Mouse (Mus musculus) CD4-positive, CD25-positive, alpha-beta regulatory T cell, adult 9 weeks (primary cell): ENCODE results near the gene Zfp597. TPM values are rescaled to one million over a fixed set of nuclear protein-coding genes. Genes with fewer than 3 reads are reported as not detected.

Experiments used
- polyA plus RNA-seq: library from polyadenylated mRNA; unstranded; fragments of 100-300 nt; shearing (Covaris generic); gene quantifications from one replicate; pipeline ENCODE4 v1.2.1, GENCODE M21; 2017

The Zfp597 gene
- polyA plus RNA-seq = 15.8 TPM

DNA sequence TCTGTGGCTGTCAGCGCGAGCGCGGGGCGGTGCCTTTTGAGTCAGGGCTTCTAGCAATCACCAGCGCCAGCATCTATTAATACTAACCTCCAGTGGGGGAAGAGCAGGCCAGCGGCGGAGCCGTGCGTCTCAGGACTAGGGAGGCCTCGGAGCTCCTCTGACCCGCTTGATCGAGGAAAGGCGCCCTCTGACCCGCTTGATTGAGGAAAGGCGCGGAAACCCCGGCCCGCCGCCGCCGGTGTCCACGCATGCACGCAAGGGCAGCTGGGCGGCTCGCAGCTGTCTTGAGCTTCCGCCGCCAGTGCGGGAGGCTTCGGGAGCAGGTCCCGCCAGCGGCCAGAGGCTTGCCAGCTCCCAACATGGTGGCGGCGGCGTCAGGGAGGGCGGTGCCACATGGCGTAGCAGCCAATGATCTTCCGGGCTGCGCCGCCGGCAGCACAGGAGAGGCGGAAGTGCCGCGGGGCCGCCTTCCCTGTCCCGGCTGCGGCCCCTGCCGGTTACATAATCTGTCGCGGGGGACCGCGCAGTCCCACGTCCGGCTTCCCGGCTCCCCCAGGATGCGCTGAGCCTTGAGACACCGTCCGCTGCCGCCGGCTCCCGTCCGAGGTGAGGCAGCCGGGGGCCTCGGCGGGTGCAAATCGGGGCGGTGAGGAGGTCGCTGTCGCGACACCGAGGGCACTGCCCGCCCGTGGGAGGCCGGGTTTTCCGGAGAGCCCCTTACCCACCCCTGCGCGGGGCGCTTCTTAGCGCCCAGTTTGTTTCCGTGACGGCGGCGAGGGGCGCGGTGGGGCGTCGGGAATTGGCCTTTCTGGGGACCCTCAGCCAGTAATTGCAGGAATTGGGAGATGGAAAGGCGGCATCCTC lies at the start of gene Zfp597, which contains the start of gene Gm20695:
Gene Zfp597 (minus strand): TSS at position 361 of the 864 bp plus-strand sequence.
Gene Gm20695 (plus strand): TSS at position 448 of the 864 bp plus-strand sequence.

GRCm38 (mm10) chr16:3908537-3909111 lies 24.3 kb upstream of the Zfp597 start, which contains the start of the genes 1700037C18Rik and Cluap1:
Gene 1700037C18Rik (minus strand): TSS chr16:3908689.
Gene Cluap1 (plus strand): TSS chr16:3908801.

DNA sequence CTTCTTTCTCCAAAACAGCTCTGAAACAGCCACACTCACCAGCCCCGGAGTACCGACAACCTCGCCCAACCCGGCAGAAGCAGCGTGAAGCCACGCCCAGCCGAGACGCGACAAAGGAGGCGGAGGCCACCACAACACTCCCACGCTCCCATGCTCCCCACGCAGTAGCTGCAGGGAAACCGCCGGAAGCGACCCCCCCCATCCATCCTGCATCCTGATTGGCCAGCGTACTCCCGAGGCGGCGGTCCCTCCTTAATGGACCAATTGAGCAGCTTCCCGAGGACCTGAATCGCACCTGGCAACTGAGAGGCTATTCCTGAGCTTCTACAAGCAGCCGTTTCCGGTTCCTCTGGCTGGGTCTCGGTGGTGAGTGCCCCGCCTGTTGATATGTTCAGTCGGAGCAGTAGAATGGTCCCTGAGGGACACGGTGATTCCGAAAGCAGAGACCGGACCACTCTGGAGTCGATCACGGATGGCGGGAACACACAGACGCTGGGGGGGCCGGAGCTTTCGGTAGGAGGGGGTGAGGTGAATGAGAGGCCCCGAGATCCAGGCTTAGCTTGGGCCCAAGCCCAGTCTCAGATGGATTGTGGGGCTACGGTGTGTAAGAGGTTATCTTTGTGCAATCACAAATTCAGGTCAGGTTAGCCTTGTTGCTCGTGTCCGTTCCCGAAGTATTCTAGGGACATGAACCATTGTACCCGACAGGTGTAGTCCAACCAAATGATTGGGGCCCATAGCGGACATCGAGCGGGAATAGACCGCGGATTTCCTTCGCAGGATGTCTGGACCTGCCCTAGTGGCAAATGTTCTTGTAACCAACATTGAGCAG lies 11.9 kb downstream of the Zfp597 start, which contains the start of gene Naa60:
Gene Naa60 (plus strand): TSS at position 160 of the 832 bp plus-strand sequence.

GRCm38 (mm10) chr16:3846711-3847518 lies 37.4 kb downstream of the Zfp597 start, which contains the start of gene Zfp174:
Gene Zfp174 (plus strand): TSS chr16:3847268.

DNA sequence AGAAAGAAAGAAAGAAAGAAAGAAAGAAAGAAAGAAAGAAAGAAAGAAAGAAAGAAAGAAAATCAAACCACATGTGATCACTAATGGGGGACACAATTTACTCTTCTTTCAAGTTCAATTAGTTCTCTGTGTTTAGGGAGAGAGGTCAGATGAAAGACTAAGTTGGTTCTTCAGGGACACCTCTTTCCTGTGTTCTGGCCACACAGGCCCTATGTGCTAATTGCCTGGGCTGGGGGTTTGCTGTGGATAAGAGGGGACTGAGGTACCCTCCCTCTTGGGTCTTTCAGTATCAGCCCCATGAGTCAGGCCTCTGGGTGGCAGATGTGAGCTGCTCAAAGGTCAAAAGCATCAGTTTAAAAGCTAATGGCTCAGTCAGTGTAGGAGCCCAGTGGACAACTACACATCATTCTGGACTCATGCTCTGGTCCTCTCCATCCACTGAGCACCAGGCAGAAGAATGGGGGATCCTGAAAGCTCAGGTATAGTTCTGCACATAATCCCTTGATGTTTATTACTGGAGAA lies 53.7 kb downstream of the Zfp597 start, which contains the start of gene Olfr15:
Gene Olfr15 (plus strand): TSS at position 291 of the 522 bp plus-strand sequence.

Other genes with a start within 250 kb of the Zfp597 start
- not detected for gene Mefv, start 166.5 kb downstream of the Zfp597 start, polyA plus RNA-seq
- gene Zfp263, start 140.5 kb downstream of the Zfp597 start, polyA plus RNA-seq = 89.8 TPM
- gene Olfr15, start 53.7 kb downstream of the Zfp597 start, polyA plus RNA-seq = not detected
- 1.5 TPM for gene Zfp174, start 37.3 kb downstream of the Zfp597 start, polyA plus RNA-seq
- 151 TPM for gene Naa60, start 12.2 kb downstream of the Zfp597 start, polyA plus RNA-seq
- 2.4 TPM for gene Gm20695, start 87 bp upstream of the Zfp597 start, polyA plus RNA-seq
- gene 1700037C18Rik, start 24.1 kb upstream of the Zfp597 start, polyA plus RNA-seq = 12.4 TPM
- 47.0 TPM for gene Cluap1, start 24.2 kb upstream of the Zfp597 start, polyA plus RNA-seq
- gene Nlrc3, start 92.1 kb upstream of the Zfp597 start, polyA plus RNA-seq = 92.7 TPM
- 51.6 TPM for gene Slx4, start 119.2 kb upstream of the Zfp597 start, polyA plus RNA-seq
- gene Dnase1, start 152.4 kb upstream of the Zfp597 start, polyA plus RNA-seq = 6.0 TPM
- gene Trap1, start 193.3 kb upstream of the Zfp597 start, polyA plus RNA-seq = 74.8 TPM